Mouse (Mus musculus) forebrain, embryonic 13.5 days (tissue): ENCODE measurements at regions not wholly inside any gene's neighbourhood (a gene's known extent, or its start where the extent isn't known, plus 50 kb on each side); places are given as distances from the start of the nearest gene placed in this dataset.

Experiments used
- ATAC-seq: fragments of 200-750 bp; cut with Nextera tagmentation; 2 replicates; pipeline ENCODE4 v1.8.0; 2017
- H3K27ac ChIP-seq: fragments of 300-500 bp; sonication (generic); 2 replicates; pipeline ENCODE4 v1.5.1; 2015; ENCODE audit warnings: inconsistent platforms, mild to moderate bottlenecking, moderate library complexity
- H3K27me3 ChIP-seq: fragments of 300-500 bp; sonication (generic); 2 replicates; pipeline ENCODE4 v1.6.1; 2015; ENCODE audit warnings: mild to moderate bottlenecking, inconsistent platforms
- H3K36me3 ChIP-seq: fragments of 300-500 bp; sonication (generic); 2 replicates; pipeline ENCODE4 v1.6.1; 2015; ENCODE audit warnings: mild to moderate bottlenecking, inconsistent platforms; ENCODE audit not compliant: poor library complexity, severe bottlenecking
- H3K4me1 ChIP-seq: fragments of 300-500 bp; sonication (generic); 2 replicates; pipeline ENCODE4 v1.6.1; 2015; ENCODE audit warnings: inconsistent platforms
- H3K4me2 ChIP-seq: fragments of 300-500 bp; sonication (generic); 2 replicates; pipeline ENCODE4 v1.6.1; 2015; ENCODE audit warnings: inconsistent platforms, mild to moderate bottlenecking, moderate library complexity
- H3K4me3 ChIP-seq: fragments of 300-500 bp; sonication (generic); 2 replicates; pipeline ENCODE4 v1.5.1; 2015; ENCODE audit warnings: mild to moderate bottlenecking, inconsistent platforms
- H3K9ac ChIP-seq: fragments of 300-500 bp; sonication (generic); 2 replicates; pipeline ENCODE4 v1.6.1; 2015; ENCODE audit warnings: mild to moderate bottlenecking, inconsistent platforms
- H3K9me3 ChIP-seq: fragments of 300-500 bp; sonication (generic); replicated peaks from 2 replicates; pipeline ENCODE4 v1.6.1; 2016; ENCODE audit warnings: inconsistent platforms
- WGBS: fragments of 180-500 bp; shearing (Covaris S2); methylation state at CpG from one replicate; pipeline ENCODE4 v1.1.7; 2015; 5-methylcytosine and 5-hydroxymethylcytosine counted together

DNA sequence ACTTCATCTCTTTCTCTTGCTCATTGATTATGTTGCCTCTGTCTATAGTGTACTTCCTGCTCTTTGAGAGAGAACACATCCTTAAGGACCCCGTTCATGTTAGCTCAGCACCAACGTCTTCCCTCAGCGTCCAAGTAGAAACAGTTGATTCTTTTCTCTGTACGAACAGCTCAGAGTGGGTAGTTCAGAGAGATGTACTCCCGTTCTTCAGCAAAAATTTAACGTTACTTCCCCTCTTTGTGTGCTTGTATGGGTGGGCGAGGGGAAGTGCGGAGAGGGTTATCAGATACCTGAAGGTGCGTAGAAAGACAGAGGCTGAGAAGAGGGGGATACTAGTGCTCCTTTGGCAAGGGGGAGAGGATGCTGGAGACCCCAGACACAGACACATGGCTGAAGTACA lies 55.1 kb upstream of the Tab2 start:
- no peaks in the 10 kb centered on the region for H3K9me3 ChIP-seq
- H3K27ac ChIP-seq = no peak overlapping the region
- H3K36me3 ChIP-seq = no peaks in the 10 kb centered on the region
- no peak for ATAC-seq
- H3K4me1 ChIP-seq = peaks cover 4% of the 10 kb centered on the region; the same call in 1 of the 2 replicates
- no peak overlapping the region for H3K4me3 ChIP-seq
- no peak overlapping the region for H3K4me2 ChIP-seq
- H3K27me3 ChIP-seq = no peaks in the 10 kb centered on the region
- H3K9ac ChIP-seq = no peak overlapping the region
- WGBS = 90% methylated on average over 9 of the region's 9 CpGs

DNA sequence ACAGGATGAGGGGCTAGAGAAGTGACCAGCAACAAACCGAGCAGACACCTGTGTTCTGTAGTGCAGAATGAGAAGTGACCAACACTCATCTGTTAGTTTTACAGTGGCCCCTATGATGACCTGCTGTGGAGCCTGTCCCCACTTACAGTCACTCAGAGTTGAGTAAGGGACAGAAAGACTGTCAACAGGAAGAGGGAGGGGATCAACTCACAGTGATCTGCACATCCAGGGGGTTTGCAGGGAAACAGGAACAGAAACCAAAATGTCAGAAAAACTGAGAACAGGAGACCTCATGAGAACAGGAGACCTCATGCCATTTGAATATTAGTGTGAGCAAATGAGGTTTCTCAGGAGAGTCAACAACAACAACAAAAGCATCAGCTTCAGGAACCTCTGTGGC lies 53.8 kb upstream of the Tab2 start:
- no peaks in the 10 kb centered on the region for H3K9me3 ChIP-seq
- no peak overlapping the region for H3K9ac ChIP-seq
- H3K4me1 ChIP-seq = peaks cover 4% of the 10 kb centered on the region; the same call in 1 of the 2 replicates
- no peaks in the 10 kb centered on the region for H3K36me3 ChIP-seq
- WGBS = 87% methylated on average over 1 of the region's 1 CpGs
- no peak for ATAC-seq
- H3K27ac ChIP-seq = no peak overlapping the region
- no peak overlapping the region for H3K4me3 ChIP-seq
- no peaks in the 10 kb centered on the region for H3K27me3 ChIP-seq
- no peak overlapping the region for H3K4me2 ChIP-seq

DNA sequence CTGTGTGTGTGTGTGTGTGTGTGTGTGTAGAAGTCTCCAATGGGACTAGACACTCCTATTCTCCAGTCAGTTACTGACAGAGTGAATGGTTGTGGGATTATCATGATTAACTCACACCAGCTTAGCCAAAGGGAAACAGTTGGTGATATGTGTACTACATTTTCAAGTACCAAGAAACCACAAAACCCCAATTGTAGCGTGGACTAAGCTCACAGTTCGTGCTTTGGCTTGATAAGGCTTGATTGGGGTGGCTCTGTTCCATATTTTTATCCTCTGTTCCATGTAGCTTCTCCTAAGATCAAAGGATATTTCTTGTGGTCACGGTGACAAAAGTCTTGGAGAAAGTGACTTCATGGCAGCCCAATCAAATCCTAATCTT lies 51.9 kb upstream of the Tab2 start:
- peaks cover 4% of the 10 kb centered on the region; the same call in 1 of the 2 replicates for H3K4me1 ChIP-seq
- no peak for ATAC-seq
- H3K36me3 ChIP-seq = no peaks in the 10 kb centered on the region
- H3K9ac ChIP-seq = no peak overlapping the region
- H3K27me3 ChIP-seq = no peaks in the 10 kb centered on the region
- H3K9me3 ChIP-seq = no peaks in the 10 kb centered on the region
- H3K27ac ChIP-seq = no peak overlapping the region
- H3K4me2 ChIP-seq = no peak overlapping the region
- no peak overlapping the region for H3K4me3 ChIP-seq
- 77% methylated on average over 3 of the region's 3 CpGs for WGBS

DNA sequence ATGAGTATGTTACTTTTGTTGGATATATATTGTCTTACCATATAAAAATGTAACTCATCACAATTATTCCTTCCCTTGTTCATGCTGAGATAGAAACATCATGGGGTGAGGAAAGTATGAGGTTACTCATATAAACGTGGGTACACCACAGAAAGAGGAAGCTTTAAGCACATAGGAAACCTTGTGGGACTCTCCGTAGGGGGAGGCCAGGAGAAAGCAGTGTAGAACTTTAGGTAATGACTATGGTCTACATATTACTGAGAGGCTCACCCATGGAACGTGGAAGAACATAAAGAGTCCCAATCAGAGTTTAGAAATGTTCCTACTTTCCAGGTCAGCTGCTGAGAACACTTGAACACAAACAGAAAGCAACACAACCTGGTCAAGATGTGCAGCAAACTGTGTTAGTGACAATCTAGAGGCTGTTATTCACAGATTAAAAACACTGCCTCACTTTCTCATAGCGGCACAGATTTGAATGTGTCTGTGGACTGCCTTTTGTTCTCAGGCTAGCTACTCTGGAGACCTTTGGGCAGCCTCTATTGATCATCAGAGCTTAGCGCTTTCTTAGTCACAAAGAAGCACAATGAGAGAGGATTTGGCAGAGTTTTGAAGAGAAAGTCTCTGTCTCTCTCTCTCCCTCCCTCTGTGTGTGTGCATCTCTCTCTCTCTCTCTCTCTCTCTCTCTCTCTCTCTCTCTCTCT lies 51.4 kb upstream of the Tab2 start:
- 31% methylated on average over 5 of the region's 5 CpGs for WGBS
- no peak overlapping the region for H3K27ac ChIP-seq
- no peak overlapping the region for H3K4me3 ChIP-seq
- no peaks in the 10 kb centered on the region for H3K9me3 ChIP-seq
- no peak overlapping the region for H3K9ac ChIP-seq
- ATAC-seq = no peak
- no peaks in the 10 kb centered on the region for H3K36me3 ChIP-seq
- no peaks in the 10 kb centered on the region for H3K27me3 ChIP-seq
- H3K4me1 ChIP-seq = peaks cover 4% of the 10 kb centered on the region; the same call in 1 of the 2 replicates
- no peak overlapping the region for H3K4me2 ChIP-seq
